Mouse (Mus musculus) kidney, adult 2 months (tissue): ENCODE data around the gene Otud5. TPM values are rescaled to one million over a fixed set of nuclear protein-coding genes. Genes with fewer than 3 reads are reported as not detected.
A peak's percentile ranks its signal among the peaks of the same experiment; 100 is the strongest.
"Not testable (repeated sequence)": the region's sequence is repeated elsewhere in the genome, so short reads cannot be mapped to it uniquely, and the experiment has no call there.

Source experiments
- DNase-seq: peaks from one replicate; pipeline ENCODE4 v3.0.0; 2021
- H3K27ac ChIP-seq: fragments of 200-500 bp; 2 replicates; pipeline ENCODE4 v1.5.1; 2012; ENCODE audit warnings: low read depth, low read length, control low read depth, inconsistent platforms; ENCODE audit not compliant: insufficient read depth
- H3K27me3 ChIP-seq: fragments of 200-500 bp; replicated peaks from 2 replicates; pipeline ENCODE4 v1.6.1; 2012; ENCODE audit warnings: mild to moderate bottlenecking, moderate library complexity, low read length, inconsistent platforms; ENCODE audit not compliant: control insufficient read depth, insufficient read depth
- H3K36me3 ChIP-seq: fragments of 200-500 bp; 2 replicates; pipeline ENCODE4 v1.6.1; 2012; ENCODE audit warnings: mild to moderate bottlenecking, moderate library complexity, low read length, inconsistent platforms; ENCODE audit not compliant: control insufficient read depth, insufficient read depth
- H3K4me1 ChIP-seq: fragments of 200-500 bp; 2 replicates; pipeline ENCODE4 v1.6.1; 2011; ENCODE audit warnings: low read length; ENCODE audit not compliant: control insufficient read depth, insufficient read depth
- H3K4me3 ChIP-seq: fragments of 200-500 bp; 2 replicates; pipeline ENCODE4 v1.5.1; 2011; ENCODE audit warnings: mild to moderate bottlenecking, low read depth, low read length, control low read depth; ENCODE audit not compliant: insufficient read depth
- CTCF ChIP-seq: fragments of 200-500 bp; conservative IDR thresholded peaks from 2 replicates; pipeline ENCODE4 v1.5.1; 2011; ENCODE audit warnings: low read depth, mild to moderate bottlenecking, control low read depth, low read length, moderate library complexity, mixed read lengths; ENCODE audit not compliant: insufficient read depth, insufficient read length
- POLR2A ChIP-seq: fragments of 200-500 bp; IDR thresholded peaks from one replicate; pipeline ENCODE4 v1.6.1; 2011; ENCODE audit warnings: low read depth, low read length, control low read depth
- WGBS: fragments of 180-500 bp; shearing (Covaris S2); methylation state at CpG from one replicate; pipeline ENCODE4 v1.1.7; 2018; 5-methylcytosine and 5-hydroxymethylcytosine counted together
- polyA plus RNA-seq: library from polyadenylated mRNA; depleted of rRNA; stranded (reverse); fragments of >200 nt; gene quantifications from 2 replicates; pipeline ENCODE4 v1.2.3, GENCODE M21; 2012

Gene Otud5
- polyA plus RNA-seq, 1 experiment: 30.4 TPM

GRCm38 (mm10) chrX:7879819-7880218, 38.7 kb downstream of the Otud5 start:
- Histone ChIP-seq H3K4me3 (no peak overlapping the region), H3K27ac (no peak overlapping the region), H3K36me3 (no peaks in the 10 kb centered on the region), H3K27me3 (no peaks in the 10 kb centered on the region), H3K4me1 (no peaks in the 10 kb centered on the region)
- 3% methylated on average over 11 of the region's 11 CpGs for WGBS
- TF ChIP-seq CTCF (peak; percentile 51), POLR2A (no peak)
- DNase-seq: peak; percentile 77

- peak; percentile 96 for DNase-seq
- H3K36me3 ChIP-seq: no peaks in the 10 kb centered on the region
- H3K4me1 ChIP-seq: no peaks in the 10 kb centered on the region
- H3K4me3 ChIP-seq: peak within 1 kb of the TSS; percentile 100
- peak within 1 kb of the TSS; percentile 93 for H3K27ac ChIP-seq
- no peaks in the 10 kb centered on the region for H3K27me3 ChIP-seq
- under 1% methylated on average over 49 of the region's 49 CpGs for WGBS
- peak; percentile 36 for TF ChIP-seq POLR2A
- TF ChIP-seq CTCF: 0 out of 2 replicates have a peak, but pooled peaks have one; percentile 7
These were observed 42.8 kb downstream of the Otud5 start, which contains the start of gene Slc35a2 for GRCm38 (mm10) chrX:7883841-7884567. Slc35a2 (plus strand) TSS chrX:7884028.

GRCm38 (mm10) chrX:7898211-7898610, 57.0 kb downstream of the Otud5 start:
- H3K36me3 ChIP-seq: no peaks in the 10 kb centered on the region
- no peaks in the 10 kb centered on the region; the same call in 1 of the 2 replicates for H3K4me1 ChIP-seq
- no peak for DNase-seq
- peak overlapping the region; percentile 93; the same call in 1 of the 2 replicates for H3K27ac ChIP-seq
- peak overlapping the region; percentile 76 for H3K4me3 ChIP-seq
- WGBS: 18% methylated on average over 10 of the region's 13 CpGs
- no peaks in the 10 kb centered on the region for H3K27me3 ChIP-seq
- TF ChIP-seq POLR2A (no peak), CTCF (no peak)

GRCm38 (mm10) chrX:7898880-7899874, 58.0 kb downstream of the Otud5 start, which contains the start of the genes Pqbp1 and Timm17b:
Pqbp1 (minus strand) TSS chrX:7899269.
Timm17b (plus strand) TSS chrX:7899357.
- H3K4me3 ChIP-seq: peak within 1 kb of the TSS; percentile 93
- WGBS: under 1% methylated on average over 62 of the region's 62 CpGs
- no peaks in the 10 kb centered on the region for H3K27me3 ChIP-seq
- H3K4me1 ChIP-seq: no peaks in the 10 kb centered on the region; the same call in 1 of the 2 replicates
- no peak for TF ChIP-seq CTCF
- TF ChIP-seq POLR2A: no peak
- peak; percentile 95 for DNase-seq
- no peaks in the 10 kb centered on the region for H3K36me3 ChIP-seq
- H3K27ac ChIP-seq: peak within 1 kb of the TSS; percentile 94

- no peak for TF ChIP-seq POLR2A
- no peak for TF ChIP-seq CTCF
- Histone ChIP-seq H3K27me3 (no peaks in the 10 kb centered on the region), H3K36me3 (no peaks in the 10 kb centered on the region), H3K27ac (no peak overlapping the region), H3K4me3 (no peak overlapping the region), H3K4me1 (no peaks in the 10 kb centered on the region)
- no peak for DNase-seq
- WGBS: 93% methylated on average over 5 of the region's 5 CpGs
These were observed 63.3 kb downstream of the Otud5 start for GRCm38 (mm10) chrX:7904441-7904840.

GRCm38 (mm10) chrX:7907735-7908134, 66.6 kb downstream of the Otud5 start, which contains the start of gene Gm10491:
Gm10491 (minus strand) TSS chrX:7907835.
- Histone ChIP-seq H3K27ac (no peak within 1 kb of the TSS), H3K4me3 (no peak within 1 kb of the TSS), H3K36me3 (no peaks in the 10 kb centered on the region), H3K27me3 (no peaks in the 10 kb centered on the region), H3K4me1 (no peaks in the 10 kb centered on the region)
- no peak for TF ChIP-seq POLR2A
- TF ChIP-seq CTCF: no peak
- DNase-seq: no peak
- 94% methylated on average over 5 of the region's 5 CpGs for WGBS

- H3K4me1 ChIP-seq, H3K4me3 ChIP-seq, H3K27ac ChIP-seq, H3K36me3 ChIP-seq, H3K27me3 ChIP-seq, DNase-seq: not testable (repeated sequence)
- 97% methylated on average over 4 of the region's 4 CpGs for WGBS
These were observed 68.1 kb downstream of the Otud5 start, which contains the start of gene Gm10490 for GRCm38 (mm10) chrX:7909242-7909641. Gm10490 (plus strand) TSS chrX:7909542.
